Mouse (Mus musculus) gastrocnemius, postnatal 10 days (tissue): ENCODE data around the gene Zfp462. TPM values are rescaled to one million over a fixed set of nuclear protein-coding genes. Genes with fewer than 3 reads are reported as not detected.
"Not testable (repeated sequence)": the region's sequence is repeated elsewhere in the genome, so short reads cannot be mapped to it uniquely, and the experiment has no call there.

Source experiments
- DNase-seq: peaks from one replicate; pipeline ENCODE4 v3.0.0; 2021; ENCODE audit warnings: mixed read lengths
- total RNA-seq, 2 experiments: library from RNA; stranded (reverse); gene quantifications; 2 replicates each; pipeline ENCODE4 v1.2.3; 2021

The Zfp462 gene
- total RNA-seq, 2 experiments from 2014 or later = 24.0 to 39.0 TPM

GRCm38 (mm10) chr4:54950866-54951265 is 6.0 kb downstream of the Zfp462 start:
- DNase-seq = no peak

- DNase-seq = no peak
These were observed 9.0 kb downstream of the Zfp462 start for GRCm38 (mm10) chr4:54953657-54954395.

- DNase-seq = no peak
These were observed 9.6 kb downstream of the Zfp462 start for GRCm38 (mm10) chr4:54954455-54954854.

GRCm38 (mm10) chr4:54960776-54961175 is 15.9 kb downstream of the Zfp462 start:
- DNase-seq = no peak

- DNase-seq = no peak
These were observed 17.3 kb downstream of the Zfp462 start for GRCm38 (mm10) chr4:54962141-54962540.

GRCm38 (mm10) chr4:54963551-54963950 is 18.7 kb downstream of the Zfp462 start:
- DNase-seq = no peak

- DNase-seq = no peak
These were observed 20.4 kb downstream of the Zfp462 start for GRCm38 (mm10) chr4:54965169-54965695.

- no peak for DNase-seq
These were observed 21.4 kb downstream of the Zfp462 start for GRCm38 (mm10) chr4:54966161-54966806.

GRCm38 (mm10) chr4:54967166-54967565 is 22.3 kb downstream of the Zfp462 start:
- DNase-seq = no peak

GRCm38 (mm10) chr4:54967721-54968120 is 22.9 kb downstream of the Zfp462 start:
- peak; percentile 17 for DNase-seq

GRCm38 (mm10) chr4:54969671-54970295 is 24.9 kb downstream of the Zfp462 start:
- no peak for DNase-seq

- DNase-seq = no peak
These were observed 26.5 kb downstream of the Zfp462 start for GRCm38 (mm10) chr4:54971386-54971785.

GRCm38 (mm10) chr4:54972096-54972495 is 27.2 kb downstream of the Zfp462 start:
- DNase-seq = no peak

GRCm38 (mm10) chr4:54972827-54973560 is 28.1 kb downstream of the Zfp462 start:
- no peak for DNase-seq

GRCm38 (mm10) chr4:54979771-54980472 is 35.1 kb downstream of the Zfp462 start:
- peak; percentile 58 for DNase-seq

- no peak for DNase-seq
These were observed 39.7 kb downstream of the Zfp462 start for GRCm38 (mm10) chr4:54984502-54984901.

GRCm38 (mm10) chr4:54986671-54987070 is 41.8 kb downstream of the Zfp462 start:
- DNase-seq = no peak

GRCm38 (mm10) chr4:54987256-54987655 is 42.4 kb downstream of the Zfp462 start:
- DNase-seq = no peak

- DNase-seq = no peak
These were observed 43.1 kb downstream of the Zfp462 start for GRCm38 (mm10) chr4:54987926-54988325.

- no peak for DNase-seq
These were observed 47.1 kb downstream of the Zfp462 start for GRCm38 (mm10) chr4:54991973-54992372.

GRCm38 (mm10) chr4:54993001-54993400 is 48.2 kb downstream of the Zfp462 start:
- not testable (repeated sequence) for DNase-seq

- DNase-seq = no peak
These were observed 50.4 kb downstream of the Zfp462 start for GRCm38 (mm10) chr4:54995258-54995657.
